Mouse (Mus musculus) stomach, embryonic 14.5 days (tissue): ENCODE data around the gene Shroom1. TPM values are rescaled to one million over a fixed set of nuclear protein-coding genes. Genes with fewer than 3 reads are reported as not detected.

Experiments
- ATAC-seq: fragments of 200-750 bp; cut with Nextera tagmentation; 2 replicates; pipeline ENCODE4 v1.8.0; 2017; ENCODE audit warnings: low read depth, moderate TSS enrichment; ENCODE audit not compliant: insufficient number of reproducible peaks, insufficient read depth, low FRiP score
- H3K27ac ChIP-seq: fragments of 300-500 bp; sonication (generic); 2 replicates; pipeline ENCODE4 v1.5.1; 2014; ENCODE audit warnings: mild to moderate bottlenecking, low read length, moderate library complexity, mixed read lengths
- H3K27me3 ChIP-seq: fragments of 300-500 bp; sonication (generic); 2 replicates; pipeline ENCODE4 v1.6.1; 2014; ENCODE audit warnings: low read length, control low read depth, mixed read lengths; ENCODE audit not compliant: control insufficient read depth, insufficient read depth
- H3K36me3 ChIP-seq: fragments of 300-500 bp; sonication (generic); 2 replicates; pipeline ENCODE4 v1.6.1; 2014; ENCODE audit warnings: mild to moderate bottlenecking, control low read depth, low read length, moderate library complexity, mixed read lengths; ENCODE audit not compliant: control insufficient read depth, insufficient read depth
- H3K4me1 ChIP-seq: fragments of 300-500 bp; sonication (generic); 2 replicates; pipeline ENCODE4 v1.6.1; 2014; ENCODE audit warnings: low read length, control low read depth, mixed read lengths; ENCODE audit not compliant: control insufficient read depth, insufficient read depth
- H3K4me2 ChIP-seq: fragments of 300-500 bp; sonication (generic); replicated peaks from 2 replicates; pipeline ENCODE4 v1.6.1; 2014; ENCODE audit warnings: low read depth, low read length, control low read depth
- H3K4me3 ChIP-seq: fragments of 300-500 bp; sonication (generic); 2 replicates; pipeline ENCODE4 v1.5.1; 2014; ENCODE audit warnings: low read depth, low read length, control low read depth
- H3K9ac ChIP-seq: fragments of 300-500 bp; sonication (generic); replicated peaks from 2 replicates; pipeline ENCODE4 v1.6.1; 2014; ENCODE audit warnings: low read depth, mild to moderate bottlenecking, control low read depth, low read length, moderate library complexity, mixed read lengths
- H3K9me3 ChIP-seq: fragments of 300-500 bp; sonication (generic); 2 replicates; pipeline ENCODE4 v1.6.1; 2016; ENCODE audit warnings: low read depth, low read length, control low read depth; ENCODE audit not compliant: control insufficient read depth
- WGBS: fragments of 180-500 bp; shearing (Covaris S2); extraction: QIAGEN DNeasy Blood & Tissue Kit; methylation state at CpG from one replicate; pipeline ENCODE4 v1.1.7; 2014; 5-methylcytosine and 5-hydroxymethylcytosine counted together
- polyA plus RNA-seq: library from polyadenylated mRNA; unstranded; fragments of >200 nt; fragmentation: Nextera tagmentation; extraction: Ambion mirVana; gene quantifications from 2 replicates; pipeline ENCODE4 v1.2.1, GENCODE M21; 2014

The Shroom1 gene
- polyA plus RNA-seq, 1 experiment from 2014 or later: 1.1 TPM

DNA sequence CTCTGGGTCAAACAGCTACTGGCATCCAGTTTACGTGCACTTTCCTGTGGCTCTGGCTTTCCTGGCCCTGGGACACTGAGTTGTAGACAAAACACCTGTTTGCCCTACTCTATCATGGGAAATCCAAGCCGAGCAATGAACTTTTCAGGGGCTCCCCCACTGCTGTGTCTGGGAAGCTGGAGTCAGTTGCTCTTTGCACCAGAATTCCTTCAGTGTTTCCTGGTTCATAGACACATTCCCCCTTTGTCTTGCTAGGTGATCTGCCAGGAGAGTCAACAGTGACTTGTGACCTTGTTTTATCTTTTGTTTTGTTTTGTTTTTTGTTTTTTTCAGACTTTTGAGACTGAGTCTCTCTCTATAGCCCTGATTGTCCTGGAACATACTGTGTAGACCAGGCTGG is 5.6 kb upstream of the Shroom1 start:
- Histone ChIP-seq H3K4me1 (no peaks in the 10 kb centered on the region), H3K4me2 (no peak overlapping the region), H3K9me3 (no peaks in the 10 kb centered on the region), H3K9ac (no peak overlapping the region), H3K27me3 (no peaks in the 10 kb centered on the region), H3K4me3 (no peak overlapping the region), H3K36me3 (no peaks in the 10 kb centered on the region), H3K27ac (no peak overlapping the region)
- 44% methylated on average over 2 of the region's 2 CpGs for WGBS
- ATAC-seq: no peak

DNA sequence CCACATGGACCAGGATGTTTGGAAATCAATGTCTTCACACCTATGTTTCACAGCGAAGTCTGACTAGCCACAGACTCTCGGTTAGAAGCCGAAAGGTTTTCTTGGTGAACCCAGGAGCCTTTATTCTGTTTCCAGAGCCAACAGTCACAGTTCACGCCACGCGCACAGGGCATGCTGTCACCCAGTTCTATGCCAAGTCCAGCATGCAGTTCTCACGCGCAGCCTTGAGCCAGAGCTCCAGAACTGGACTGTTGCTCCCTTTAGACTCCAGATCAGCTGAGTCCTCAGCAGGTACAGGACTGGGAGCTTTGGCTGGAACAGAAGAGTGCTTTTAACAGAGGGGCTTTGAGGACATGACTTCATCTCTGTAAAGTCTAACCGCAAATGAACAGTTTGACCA is 4.6 kb upstream of the Shroom1 start:
- WGBS: 95% methylated on average over 9 of the region's 9 CpGs
- Histone ChIP-seq H3K4me2 (no peak overlapping the region), H3K27ac (no peak overlapping the region), H3K9me3 (no peaks in the 10 kb centered on the region), H3K9ac (no peak overlapping the region), H3K4me3 (no peak overlapping the region), H3K36me3 (no peaks in the 10 kb centered on the region), H3K27me3 (no peaks in the 10 kb centered on the region), H3K4me1 (no peaks in the 10 kb centered on the region)
- ATAC-seq: no peak

GRCm38 (mm10) chr11:53453031-53453430 is 4.0 kb upstream of the Shroom1 start:
- Histone ChIP-seq H3K4me2 (no peak overlapping the region), H3K27ac (no peak overlapping the region), H3K9me3 (no peaks in the 10 kb centered on the region), H3K4me3 (no peak overlapping the region), H3K27me3 (no peaks in the 10 kb centered on the region), H3K36me3 (no peaks in the 10 kb centered on the region), H3K9ac (no peak overlapping the region), H3K4me1 (no peaks in the 10 kb centered on the region)
- ATAC-seq: no peak
- WGBS: 82% methylated on average over 5 of the region's 5 CpGs

GRCm38 (mm10) chr11:53457372-53457954 is 458 bp downstream of the Shroom1 start:
- Histone ChIP-seq H3K9ac (peak overlapping the region; percentile 32; the same call in 1 of the 2 replicates), H3K27me3 (peaks cover 4% of the 10 kb centered on the region; the same call in 1 of the 2 replicates), H3K4me1 (no peaks in the 10 kb centered on the region), H3K9me3 (no peaks in the 10 kb centered on the region), H3K36me3 (no peaks in the 10 kb centered on the region), H3K4me3 (peak overlapping the region; percentile 49), H3K27ac (no peak overlapping the region), H3K4me2 (peak overlapping the region; percentile 78)
- 8% methylated on average over 29 of the region's 29 CpGs for WGBS
- ATAC-seq: no peak; the same call in 1 of the 2 replicates

- Histone ChIP-seq H3K9me3 (no peaks in the 10 kb centered on the region), H3K27ac (no peak overlapping the region), H3K4me1 (peaks cover 5% of the 10 kb centered on the region; the same call in 1 of the 2 replicates), H3K9ac (no peak overlapping the region), H3K27me3 (peaks cover 17% of the 10 kb centered on the region), H3K4me3 (no peak overlapping the region), H3K4me2 (no peak overlapping the region), H3K36me3 (no peaks in the 10 kb centered on the region)
- ATAC-seq: no peak
- WGBS: 61% methylated on average over 3 of the region's 3 CpGs
Observed at GRCm38 (mm10) chr11:53458996-53459395, 2.0 kb downstream of the Shroom1 start.

DNA sequence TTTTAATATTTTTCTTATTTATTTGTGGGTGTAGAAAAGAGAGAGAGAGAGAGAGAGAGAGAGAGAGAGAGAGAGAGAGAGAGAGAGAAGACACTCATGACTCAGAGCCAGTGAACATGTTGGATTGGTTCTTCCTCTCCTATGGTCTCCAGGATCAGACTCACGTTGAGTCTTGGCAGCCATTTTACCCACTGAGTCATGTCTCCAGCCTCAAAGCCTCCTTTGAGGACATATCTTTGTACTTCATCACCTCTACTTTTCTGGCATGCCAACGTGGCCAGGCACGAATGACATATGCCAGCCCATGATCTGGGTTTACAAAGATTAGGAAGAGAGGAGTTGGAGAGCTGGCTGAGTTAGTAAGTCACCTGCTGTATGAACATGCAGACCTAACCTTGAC is 3.2 kb downstream of the Shroom1 start:
- ATAC-seq: no peak
- Histone ChIP-seq H3K4me2 (no peak overlapping the region), H3K27ac (no peak overlapping the region), H3K4me1 (peaks cover 5% of the 10 kb centered on the region; the same call in 1 of the 2 replicates), H3K27me3 (peaks cover 27% of the 10 kb centered on the region), H3K4me3 (no peak overlapping the region), H3K9ac (no peak overlapping the region), H3K36me3 (no peaks in the 10 kb centered on the region), H3K9me3 (peaks cover 3% of the 10 kb centered on the region; the same call in 1 of the 2 replicates)
- 80% methylated on average over 3 of the region's 3 CpGs for WGBS

- Histone ChIP-seq H3K4me1 (peaks cover 11% of the 10 kb centered on the region), H3K4me2 (no peak overlapping the region), H3K36me3 (no peaks in the 10 kb centered on the region), H3K27me3 (peaks cover 28% of the 10 kb centered on the region), H3K27ac (no peak overlapping the region), H3K9ac (no peak overlapping the region), H3K9me3 (peaks cover 3% of the 10 kb centered on the region; the same call in 1 of the 2 replicates), H3K4me3 (no peak overlapping the region)
- ATAC-seq: no peak
- 33% methylated on average over 5 of the region's 5 CpGs for WGBS
Observed at GRCm38 (mm10) chr11:53461727-53462126, 4.7 kb downstream of the Shroom1 start.

DNA sequence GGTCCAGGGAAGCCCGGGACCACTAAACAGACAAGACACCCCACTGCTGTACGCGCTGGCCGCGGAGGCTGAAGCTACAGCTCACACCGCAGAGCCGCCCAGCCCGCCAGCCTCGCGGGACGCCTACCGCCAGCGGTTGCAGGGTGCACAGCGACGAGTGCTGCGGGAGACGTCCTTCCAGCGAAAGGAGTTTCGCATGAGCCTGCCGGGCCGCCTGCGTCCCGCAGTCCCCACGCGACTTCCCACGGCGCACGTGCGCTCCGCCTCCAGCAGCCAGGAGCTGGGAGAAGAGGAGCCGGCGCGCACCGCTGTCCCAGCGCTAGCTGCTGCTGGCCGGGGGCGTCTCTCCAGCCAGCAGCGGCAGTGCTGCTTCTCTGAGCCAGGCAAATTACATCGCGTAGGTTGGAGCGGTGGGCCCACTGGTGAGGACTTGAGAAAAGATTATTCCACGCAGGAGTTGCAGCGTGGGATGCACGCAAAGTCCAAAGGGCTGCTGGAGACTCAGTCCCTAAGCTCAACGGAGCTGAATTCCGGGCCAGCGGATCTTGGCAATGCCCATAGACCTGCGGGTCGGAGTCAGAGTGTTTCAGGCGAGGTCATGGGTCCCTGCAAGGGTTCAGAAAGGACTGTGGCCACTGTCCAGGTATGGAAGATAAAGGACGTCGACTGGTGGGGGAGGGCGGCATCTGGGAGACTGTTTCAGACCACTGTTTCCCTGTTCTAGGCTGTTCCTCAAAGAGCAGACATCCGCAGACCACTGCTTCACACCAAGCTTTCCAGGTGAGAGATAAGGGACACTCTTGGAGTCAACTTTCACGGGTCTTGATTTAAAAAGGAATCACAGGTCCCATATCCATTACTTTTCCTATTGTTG is 6.8 kb downstream of the Shroom1 start:
- peak overlapping the region; percentile 38 for H3K4me3 ChIP-seq
- H3K9me3 ChIP-seq: peaks cover 3% of the 10 kb centered on the region; the same call in 1 of the 2 replicates
- H3K4me1 ChIP-seq: peaks cover 13% of the 10 kb centered on the region
- H3K27ac ChIP-seq: no peak overlapping the region
- no peaks in the 10 kb centered on the region for H3K36me3 ChIP-seq
- H3K9ac ChIP-seq: peak overlapping the region; percentile 30; the same call in 1 of the 2 replicates
- 6% methylated on average over 55 of the region's 55 CpGs for WGBS
- H3K4me2 ChIP-seq: peak overlapping the region; percentile 86
- peaks cover 30% of the 10 kb centered on the region for H3K27me3 ChIP-seq
- ATAC-seq: no peak
